Mouse (Mus musculus) urinary bladder, adult 2 months (tissue): ENCODE data around the gene Olfr890. TPM values are rescaled to one million over a fixed set of nuclear protein-coding genes. Genes with fewer than 3 reads are reported as not detected.
"Not testable (repeated sequence)": the region's sequence is repeated elsewhere in the genome, so short reads cannot be mapped to it uniquely, and the experiment has no call there.

Experiments
- DNase-seq: peaks from one replicate; pipeline ENCODE4 v3.0.0; 2022; ENCODE audit warnings: low spot score
- polyA plus RNA-seq: library from polyadenylated mRNA; depleted of rRNA; stranded (reverse); fragments of >200 nt; gene quantifications from 2 replicates; pipeline ENCODE4 v1.2.3, GENCODE M21; 2012; rRNA removed

Olfr890 gene
- polyA plus RNA-seq: not detected in 2 replicates

- no peak for DNase-seq
These were observed at the start of gene Olfr890 for GRCm38 (mm10) chr9:38142217-38142616. TSS of gene Olfr890 (plus strand) at chr9:38142517.

GRCm38 (mm10) chr9:38107828-38108227 lies 34.5 kb upstream of the Olfr890 start, which contains the start of gene Olfr888:
TSS of gene Olfr888 (plus strand) at chr9:38108128.
- DNase-seq: no peak

- DNase-seq: no peak
These were observed 27.4 kb upstream of the Olfr890 start, which contains the start of gene Olfr889 for GRCm38 (mm10) chr9:38114898-38115297. TSS of gene Olfr889 (plus strand) at chr9:38115198.

GRCm38 (mm10) chr9:38168341-38168740 lies 26.0 kb downstream of the Olfr890 start:
- not testable (repeated sequence) for DNase-seq

GRCm38 (mm10) chr9:38180721-38181120 lies 38.4 kb downstream of the Olfr890 start, which contains the start of gene Olfr891:
TSS of gene Olfr891 (minus strand) at chr9:38180821.
- DNase-seq: no peak

Other genes with a start within 250 kb of the Olfr890 start
- not detected in 2 replicates for gene Olfr145, start 245.8 kb upstream of the Olfr890 start, polyA plus RNA-seq
- gene Olfr878, start 224.7 kb upstream of the Olfr890 start, polyA plus RNA-seq: not detected in 2 replicates
- not detected in 2 replicates for gene Olfr881, start 150.7 kb upstream of the Olfr890 start, polyA plus RNA-seq
- gene Olfr883, start 116.7 kb upstream of the Olfr890 start, polyA plus RNA-seq: not detected in 2 replicates
- gene Olfr884, start 96.0 kb upstream of the Olfr890 start, polyA plus RNA-seq: not detected in 2 replicates
- gene Olfr885, start 81.2 kb upstream of the Olfr890 start, polyA plus RNA-seq: not detected in 2 replicates
- not detected in 2 replicates for gene Olfr887, start 58.4 kb upstream of the Olfr890 start, polyA plus RNA-seq
- gene Olfr888, start 34.4 kb upstream of the Olfr890 start, polyA plus RNA-seq: not detected in 2 replicates
- not detected in 2 replicates for gene Olfr889, start 27.3 kb upstream of the Olfr890 start, polyA plus RNA-seq
- gene Olfr891, start 38.3 kb downstream of the Olfr890 start, polyA plus RNA-seq: not detected in 2 replicates
- gene Olfr893, start 65.8 kb downstream of the Olfr890 start, polyA plus RNA-seq: 0.18 and 0.36 TPM in 2 replicates
- gene Olfr894, start 75.5 kb downstream of the Olfr890 start, polyA plus RNA-seq: not detected in 2 replicates
- 0.12 and 0.19 TPM in 2 replicates for gene Olfr143, start 110.3 kb downstream of the Olfr890 start, polyA plus RNA-seq
- 0.27 and 0.48 TPM in 2 replicates for gene Olfr895, start 125.3 kb downstream of the Olfr890 start, polyA plus RNA-seq
- gene Olfr896-ps1, start 148.6 kb downstream of the Olfr890 start, polyA plus RNA-seq: not detected in 2 replicates
- not detected in 2 replicates for gene Olfr25, start 186.5 kb downstream of the Olfr890 start, polyA plus RNA-seq
- not detected in 2 replicates for gene Olfr898, start 205.9 kb downstream of the Olfr890 start, polyA plus RNA-seq
- gene Olfr250, start 224.4 kb downstream of the Olfr890 start, polyA plus RNA-seq: not detected in 2 replicates
- gene Olfr251, start 234.6 kb downstream of the Olfr890 start, polyA plus RNA-seq: not detected in 2 replicates